Mouse (Mus musculus): ENCODE data around the gene Ubash3b. TPM values are rescaled to one million over a fixed set of nuclear protein-coding genes. Genes with fewer than 3 reads are reported as not detected.

The Ubash3b gene
- total RNA-seq, 4 experiments from 2014 or later, result 0.17 to 0.34 (median 0.27) TPM; not detected in 1

GRCm38 (mm10) chr9:41054166-41054565 lies 107.3 kb downstream of the Ubash3b start:
- DNase-seq (ENCODE audit: low spot score in 2 of 2), result no peak

DNA sequence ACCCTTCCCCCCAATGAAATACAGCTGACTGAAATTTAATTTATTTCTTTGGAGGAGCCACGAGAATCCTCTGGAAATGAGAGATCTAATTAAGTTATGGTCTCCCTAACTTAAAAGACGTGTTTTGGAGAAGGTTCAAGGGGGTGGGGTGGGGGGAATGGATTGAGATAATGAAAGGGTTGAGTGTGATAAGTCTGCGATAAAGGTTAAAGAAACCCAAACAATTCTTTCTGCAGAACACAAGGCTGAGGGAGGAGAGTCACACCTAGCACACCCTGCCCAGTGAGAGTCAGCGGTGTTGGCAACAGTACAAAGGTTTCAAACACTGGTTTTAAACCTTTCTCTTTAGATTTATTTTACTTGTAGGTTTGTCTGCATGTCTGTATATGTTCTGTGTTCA lies 108.0 kb downstream of the Ubash3b start:
- DNase-seq (ENCODE audit: low spot score in 2 of 2), result no peak

DNA sequence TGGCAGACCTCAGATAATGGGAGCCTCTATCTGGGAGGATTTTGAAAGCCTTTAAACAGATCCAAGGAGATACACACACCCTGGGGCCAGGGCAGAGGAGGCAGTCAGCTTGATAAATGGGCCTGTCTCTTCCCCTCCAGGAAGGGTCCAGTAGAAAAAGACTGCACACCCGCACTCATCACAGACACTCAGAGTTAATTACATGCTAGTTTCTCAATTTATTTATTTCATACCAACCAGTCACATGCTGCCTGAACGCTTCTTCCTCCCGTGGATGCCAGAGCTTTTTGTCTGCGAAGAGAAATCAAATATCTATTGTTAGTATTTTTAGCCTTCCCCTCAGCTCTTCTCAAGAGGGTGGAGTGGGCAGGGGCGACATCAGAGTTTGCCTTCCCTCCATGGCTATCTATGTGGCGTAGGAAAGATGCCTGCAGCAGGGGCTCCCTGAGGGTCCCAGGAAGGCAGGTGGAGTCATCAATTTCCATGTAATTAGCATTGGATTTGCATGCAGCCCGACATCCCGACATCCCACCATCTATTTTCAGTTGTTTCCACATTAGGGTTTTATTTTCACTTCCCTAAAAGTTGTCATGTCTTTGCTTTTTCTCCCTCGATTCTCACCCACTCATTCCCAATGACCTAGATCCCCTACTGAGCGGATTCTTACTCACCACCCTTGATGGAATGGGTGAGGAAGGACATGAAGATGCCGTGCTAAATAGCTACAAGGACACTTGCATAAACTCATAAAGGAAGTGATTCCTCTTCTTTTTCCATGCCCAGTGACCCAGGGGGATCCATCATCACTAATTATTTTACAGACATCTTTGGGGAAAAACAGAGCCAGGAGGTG lies 110.2 kb downstream of the Ubash3b start:
- DNase-seq (ENCODE audit: low spot score in 2 of 2), result no peak

DNA sequence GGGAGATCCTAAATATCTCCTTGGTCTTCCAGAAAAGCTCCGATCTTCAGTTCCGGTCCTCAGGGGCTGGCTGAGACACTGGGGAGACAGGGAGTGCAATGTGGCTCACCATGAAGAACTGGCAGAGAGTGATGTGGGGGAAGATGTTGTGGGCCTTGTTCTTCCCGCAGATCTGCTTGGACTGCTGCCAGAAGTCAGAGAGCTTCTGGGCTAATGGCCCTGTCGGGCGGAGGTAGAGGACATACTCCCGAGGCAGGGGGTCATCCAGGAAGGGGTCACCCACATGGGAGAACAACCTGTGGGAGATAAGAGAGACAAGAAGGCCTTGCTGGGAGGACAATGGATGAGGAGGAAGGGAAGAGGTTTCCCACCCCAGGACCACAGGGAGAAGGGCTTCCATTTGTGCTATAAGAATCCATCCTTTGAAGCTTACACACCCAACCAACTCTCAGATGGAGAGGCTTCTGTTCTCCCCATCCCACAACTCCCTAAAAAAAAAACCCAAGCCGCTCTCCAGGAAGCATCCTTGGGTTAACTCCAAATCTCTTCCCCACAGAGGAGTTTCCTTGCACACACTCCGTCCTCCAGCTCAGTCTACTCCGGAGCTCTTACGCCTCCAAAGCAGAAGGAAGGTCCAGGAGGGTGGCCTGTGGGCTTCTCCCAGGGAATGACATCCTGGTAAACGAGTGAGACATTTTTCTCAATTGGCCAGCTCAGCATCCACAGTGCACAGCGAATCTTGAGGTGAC lies 111.0 kb downstream of the Ubash3b start:
- DNase-seq (ENCODE audit: low spot score in 2 of 2), result no peak

GRCm38 (mm10) chr9:41049282-41049681 lies 112.2 kb downstream of the Ubash3b start:
- DNase-seq (ENCODE audit: low spot score in 2 of 2), result no peak

DNA sequence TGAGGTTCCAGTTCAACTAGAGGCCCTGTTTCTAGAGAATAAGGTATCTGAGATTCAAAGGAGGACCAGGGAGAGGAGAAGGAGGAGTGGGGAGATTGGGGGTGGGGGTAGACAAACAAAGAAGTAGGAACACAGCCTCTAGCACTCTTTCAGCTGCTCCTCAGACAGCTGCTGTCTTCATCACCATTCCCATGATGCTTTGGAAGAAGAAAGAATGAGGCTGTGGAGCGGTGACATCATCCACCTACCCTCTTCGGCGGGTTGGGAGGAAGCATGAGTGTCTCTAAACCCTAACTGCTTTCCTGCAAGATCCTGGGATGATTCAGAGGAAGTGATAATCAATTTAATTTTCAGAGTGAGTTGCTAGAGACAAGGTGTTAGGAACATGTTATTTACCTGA lies 112.7 kb downstream of the Ubash3b start:
- DNase-seq (ENCODE audit: low spot score in 2 of 2), result no peak

DNA sequence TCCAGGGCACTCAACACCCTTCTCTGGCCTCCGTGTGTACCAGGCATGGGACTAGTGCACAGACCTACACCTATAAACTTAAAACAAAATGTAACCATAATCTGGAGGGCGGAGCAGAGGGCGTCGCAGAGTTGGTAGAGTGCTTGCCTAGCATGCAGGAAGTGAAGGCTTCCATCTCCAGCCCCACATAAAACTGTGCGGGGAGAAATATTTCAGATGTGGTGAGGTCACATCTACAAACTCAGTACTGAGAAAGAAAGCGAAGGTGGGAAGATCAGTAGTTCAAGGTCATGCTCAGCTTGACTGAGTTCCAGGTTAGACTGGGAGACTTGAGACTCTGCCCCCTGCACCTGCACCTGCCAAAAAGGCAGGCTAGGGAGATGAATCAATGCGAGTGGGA lies 113.3 kb downstream of the Ubash3b start:
- no peak for DNase-seq (ENCODE audit: low spot score in 2 of 2)

- no peak for DNase-seq (ENCODE audit: low spot score in 2 of 2)
Measured at GRCm38 (mm10) chr9:41047654-41048053, 113.8 kb downstream of the Ubash3b start.

GRCm38 (mm10) chr9:41044626-41045025 lies 116.9 kb downstream of the Ubash3b start:
- peak; percentile 75 to 83 for DNase-seq (ENCODE audit: low spot score in 2 of 2)

GRCm38 (mm10) chr9:41043641-41044040 lies 117.9 kb downstream of the Ubash3b start:
- DNase-seq (ENCODE audit: low spot score in 2 of 2), result no peak

GRCm38 (mm10) chr9:41041404-41041803 lies 120.1 kb downstream of the Ubash3b start:
- no peak for DNase-seq (ENCODE audit: low spot score in 2 of 2)

DNA sequence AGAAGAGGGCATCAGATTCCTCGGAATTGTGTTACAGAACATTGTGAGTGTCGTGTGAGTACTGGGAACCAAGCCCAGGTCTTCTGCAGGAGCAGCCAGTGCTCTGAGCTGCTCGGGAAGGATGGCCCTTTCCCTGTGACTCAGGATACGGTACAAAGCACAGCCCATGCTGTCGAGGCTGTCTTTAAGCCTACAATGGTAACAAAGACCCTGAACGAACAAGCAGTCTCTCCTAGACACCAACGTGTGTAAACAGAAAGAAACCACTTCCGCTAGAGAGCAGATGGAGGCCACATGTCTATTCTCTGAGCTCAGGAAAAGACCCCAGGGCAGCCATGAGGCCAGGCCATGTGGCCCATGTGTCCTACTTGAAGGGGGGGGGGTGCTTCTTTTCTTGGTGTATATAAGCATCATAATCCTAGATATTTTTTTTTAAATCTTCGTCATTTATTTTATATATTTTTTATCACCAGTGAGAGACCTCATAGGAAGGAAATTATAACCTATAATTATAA lies 123.3 kb downstream of the Ubash3b start:
- no peak for DNase-seq (ENCODE audit: low spot score in 2 of 2)

- no peak for DNase-seq (ENCODE audit: low spot score in 2 of 2)
Measured at GRCm38 (mm10) chr9:41031590-41032489, 129.7 kb downstream of the Ubash3b start.

GRCm38 (mm10) chr9:41029827-41030226 lies 131.7 kb downstream of the Ubash3b start:
- no peak for DNase-seq (ENCODE audit: low spot score in 2 of 2)

GRCm38 (mm10) chr9:41028470-41028869 lies 133.0 kb downstream of the Ubash3b start:
- peak in 1 of 2 experiments; percentile 5 for DNase-seq (ENCODE audit: low spot score in 2 of 2)

DNA sequence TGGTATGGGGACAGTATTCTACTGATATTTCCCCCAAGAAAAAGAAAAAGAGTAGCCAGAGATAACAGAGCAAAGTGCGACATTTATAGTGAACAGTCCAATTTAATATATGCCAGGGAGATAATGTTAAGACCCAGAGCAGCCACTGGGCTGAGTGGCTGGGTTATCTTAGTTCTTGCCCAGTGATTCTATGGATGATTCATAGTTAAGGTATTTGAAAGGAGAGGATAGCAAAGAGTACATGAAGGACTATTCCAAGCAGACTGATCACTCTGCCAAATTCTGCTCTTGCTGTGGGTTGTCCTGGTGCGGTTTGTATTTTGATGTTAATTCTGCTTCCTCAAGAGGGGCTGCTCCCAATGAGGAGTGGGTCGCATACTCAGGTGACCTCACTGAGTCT lies 139.8 kb downstream of the Ubash3b start:
- DNase-seq (ENCODE audit: low spot score in 2 of 2), result no peak

- DNase-seq (ENCODE audit: low spot score in 2 of 2), result no peak
Measured at GRCm38 (mm10) chr9:41020486-41020885, 141.0 kb downstream of the Ubash3b start.

- DNase-seq (ENCODE audit: low spot score in 2 of 2), result no peak
Measured at GRCm38 (mm10) chr9:41014512-41014911, 147.0 kb downstream of the Ubash3b start.

DNA sequence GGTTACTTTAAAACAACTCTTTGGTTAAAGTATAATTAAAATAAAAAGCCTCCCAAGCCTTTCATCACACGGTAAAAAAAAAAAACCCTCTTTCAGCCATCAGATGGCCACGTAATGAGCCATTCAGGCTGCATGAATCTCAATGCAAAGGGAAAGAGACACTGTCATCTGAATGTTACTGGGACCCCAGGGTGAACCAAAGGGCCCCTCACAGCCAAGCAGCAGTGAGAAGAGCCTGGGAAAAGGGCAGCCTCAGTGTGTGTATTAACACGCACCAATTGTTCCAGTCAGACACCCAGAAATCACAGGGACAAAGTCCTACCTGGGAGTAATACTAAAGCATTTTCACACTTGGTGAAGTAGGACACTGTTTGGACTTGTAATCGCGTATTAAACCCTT lies 149.0 kb downstream of the Ubash3b start:
- no peak for DNase-seq (ENCODE audit: low spot score in 2 of 2)

DNA sequence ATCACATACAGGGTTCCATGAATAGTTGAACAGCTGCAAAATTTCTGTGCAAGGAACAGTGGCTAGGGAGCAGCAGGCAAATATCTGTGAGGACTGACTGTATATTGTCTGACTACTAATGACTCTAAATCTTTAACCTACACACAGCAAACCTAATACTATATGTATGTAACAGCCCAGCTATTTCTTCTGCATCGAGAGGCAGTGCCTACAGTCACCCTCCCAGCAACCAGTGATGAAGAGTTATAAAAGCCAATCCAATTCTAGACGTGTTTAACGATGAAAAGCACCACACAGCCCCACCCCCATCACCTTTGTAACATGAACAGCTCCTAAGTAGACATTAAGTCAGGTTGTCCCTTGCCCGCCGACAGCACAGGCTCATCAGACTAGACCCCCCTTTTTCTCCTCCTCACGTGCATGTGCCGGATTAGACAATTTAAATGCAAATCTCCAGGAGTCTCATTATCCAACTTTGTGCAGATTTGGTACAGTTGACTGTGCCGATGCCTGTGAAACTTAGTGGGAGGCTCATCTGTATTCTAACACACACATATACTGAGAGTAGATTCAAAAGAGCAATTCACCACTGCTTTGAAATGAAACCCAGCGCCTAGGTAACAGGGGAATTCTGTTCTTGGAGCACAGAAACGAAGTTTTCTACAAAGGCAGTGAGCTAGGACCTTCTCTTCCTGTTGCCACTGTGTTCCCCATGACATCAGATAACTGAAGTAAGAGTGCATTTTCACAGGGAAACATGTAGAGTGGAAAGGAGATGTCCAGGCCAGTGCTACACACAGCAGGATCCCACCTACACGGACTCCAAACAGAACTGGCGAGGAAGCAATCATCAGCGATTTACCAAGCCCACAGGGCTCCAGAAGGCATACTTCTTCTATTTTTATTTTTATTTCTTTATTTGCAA lies 149.7 kb downstream of the Ubash3b start:
- DNase-seq (ENCODE audit: low spot score in 2 of 2), result no peak
